Comparison of ENCODE assay signal across 17 mouse cellular contexts in genomic region chr11:62424525-62424924, GRCm38 (mm10). TPM values are rescaled to one million over a fixed set of nuclear protein-coding genes. Genes with fewer than 3 reads are reported as not detected.
DNase-seq lines count a peak whose midpoint lies in the region; ATAC-seq and TF ChIP-seq lines count a peak whose summit lies in the region.
"Had no signal": no experiment of that assay in that cellular context is flagged by ENCODE, and none has a peak within 500 bp of the region (broad histone marks: within the 10 kb centered on the region; RNA-seq: fewer than 3 reads in every experiment).

No protein-coding gene starts in this region.

- no peak overlapping the region for H3K9ac ChIP-seq in kidney, embryonic 15.5 days
- no peak overlapping the region for H3K9ac ChIP-seq in midbrain, postnatal 0 days (replicated peaks; ENCODE audit: low read length, poor library complexity, severe bottlenecking)
- H3K9ac ChIP-seq in midbrain, embryonic 11.5 days (ENCODE audit: low read length) = no peak overlapping the region
- no peak overlapping the region for H3K9ac ChIP-seq in stomach, postnatal 0 days (ENCODE audit: low read length)
- H3K9ac ChIP-seq: embryonic facial prominence, embryonic 15.5 days; neural tube, embryonic 15.5 days had no signal

- H3K4me1 ChIP-seq in kidney, embryonic 15.5 days = no peaks in the 10 kb centered on the region
- H3K4me1 ChIP-seq in midbrain, postnatal 0 days (ENCODE audit: insufficient read depth, low read length) = no peaks in the 10 kb centered on the region
- H3K4me1 ChIP-seq in midbrain, embryonic 11.5 days (ENCODE audit: control insufficient read depth, insufficient read depth, low read length) = no peaks in the 10 kb centered on the region
- H3K4me1 ChIP-seq in stomach, postnatal 0 days (replicated peaks; ENCODE audit: control insufficient read depth, insufficient read depth) = no peaks in the 10 kb centered on the region
- H3K4me1 ChIP-seq: embryonic facial prominence, embryonic 15.5 days; limb, embryonic 10.5 days; neural tube, embryonic 15.5 days had no signal

- H3K4me2 ChIP-seq in kidney, embryonic 15.5 days = no peak overlapping the region
- no peak overlapping the region for H3K4me2 ChIP-seq in midbrain, postnatal 0 days (ENCODE audit: low read depth, low read length, poor library complexity, severe bottlenecking)
- no peak overlapping the region for H3K4me2 ChIP-seq in midbrain, embryonic 11.5 days
- H3K4me2 ChIP-seq in stomach, postnatal 0 days (replicated peaks; ENCODE audit: low read depth) = no peak overlapping the region
- H3K4me2 ChIP-seq: embryonic facial prominence, embryonic 15.5 days; neural tube, embryonic 15.5 days had no signal

- H3K27ac ChIP-seq in kidney, embryonic 15.5 days = no peak overlapping the region
- H3K27ac ChIP-seq in midbrain, postnatal 0 days (ENCODE audit: low read depth, low read length) = no peak overlapping the region
- no peak overlapping the region for H3K27ac ChIP-seq in midbrain, embryonic 11.5 days (ENCODE audit: low read depth, low read length)
- no peak overlapping the region for H3K27ac ChIP-seq in stomach, postnatal 0 days (replicated peaks)
- H3K27ac ChIP-seq: embryonic facial prominence, embryonic 15.5 days; limb, embryonic 10.5 days; neural tube, embryonic 15.5 days had no signal

- peak; percentile 39; the same call in 1 of the 2 replicates for TF ChIP-seq CTCF in midbrain, postnatal 0 days (IDR thresholded peaks at IDR 0.05)
- TF ChIP-seq CTCF in stomach, postnatal 0 days (IDR thresholded peaks at IDR 0.05; ENCODE audit: low read depth) = peak; percentile 58

- H3K27me3 ChIP-seq in kidney, embryonic 15.5 days = no peaks in the 10 kb centered on the region
- H3K27me3 ChIP-seq in midbrain, postnatal 0 days (ENCODE audit: insufficient read depth, low read length) = no peaks in the 10 kb centered on the region
- no peaks in the 10 kb centered on the region for H3K27me3 ChIP-seq in midbrain, embryonic 11.5 days (ENCODE audit: control insufficient read depth, insufficient read depth, low read length)
- no peaks in the 10 kb centered on the region for H3K27me3 ChIP-seq in stomach, postnatal 0 days (ENCODE audit: control insufficient read depth, insufficient read depth, low read length)
- H3K27me3 ChIP-seq: embryonic facial prominence, embryonic 15.5 days; neural tube, embryonic 15.5 days had no signal

- ATAC-seq in kidney, embryonic 15.5 days (replicated peaks; ENCODE audit: low FRiP score) = no peak
- no peak for ATAC-seq in midbrain, postnatal 0 days (ENCODE audit: low FRiP score)
- no peak for ATAC-seq in midbrain, embryonic 11.5 days (ENCODE audit: low FRiP score)
- ATAC-seq in stomach, postnatal 0 days (ENCODE audit: low FRiP score, low TSS enrichment) = no peak
- ATAC-seq: forebrain, embryonic 14.5 days; midbrain, embryonic 16.5 days had no signal

- WGBS in kidney, embryonic 15.5 days = 79% methylated on average over 2 of the region's 2 CpGs
- WGBS in midbrain, postnatal 0 days = 68% methylated on average over 2 of the region's 2 CpGs
- WGBS in midbrain, embryonic 11.5 days = 89% methylated on average over 2 of the region's 2 CpGs
- WGBS in stomach, postnatal 0 days = 64% methylated on average over 2 of the region's 2 CpGs

- TF ChIP-seq EP300 in stomach, postnatal 0 days (optimal IDR thresholded peaks at IDR 0.05) = no peak

- no peaks in the 10 kb centered on the region for H3K9me3 ChIP-seq in kidney, embryonic 15.5 days (replicated peaks)
- no peaks in the 10 kb centered on the region for H3K9me3 ChIP-seq in midbrain, postnatal 0 days (ENCODE audit: low read length)
- H3K9me3 ChIP-seq in midbrain, embryonic 11.5 days (ENCODE audit: control insufficient read depth, low read length) = no peaks in the 10 kb centered on the region
- H3K9me3 ChIP-seq in stomach, postnatal 0 days (ENCODE audit: control insufficient read depth, low read length) = no peaks in the 10 kb centered on the region
- H3K9me3 ChIP-seq: embryonic facial prominence, embryonic 15.5 days; limb, embryonic 10.5 days; neural tube, embryonic 15.5 days had no signal

- no peak overlapping the region for H3K4me3 ChIP-seq in kidney, embryonic 15.5 days (replicated peaks)
- no peak overlapping the region for H3K4me3 ChIP-seq in midbrain, postnatal 0 days (ENCODE audit: low read depth, low read length)
- H3K4me3 ChIP-seq in midbrain, embryonic 11.5 days (ENCODE audit: low read depth, low read length) = no peak overlapping the region
- no peak overlapping the region for H3K4me3 ChIP-seq in stomach, postnatal 0 days (ENCODE audit: low read depth, low read length)
- H3K4me3 ChIP-seq: embryonic facial prominence, embryonic 15.5 days; limb, embryonic 10.5 days; neural tube, embryonic 15.5 days had no signal

- DNase-seq in cerebellum, postnatal 10 days = peak; percentile 9 to 20
- DNase-seq in cerebellum, adult 11-12 months = no peak
- peak; percentile 22 for DNase-seq in kidney, postnatal 14 days
- DNase-seq in midbrain, postnatal 0 days (ENCODE audit: low spot score) = peak; percentile 6
- no peak for DNase-seq in midbrain, embryonic 11.5 days (ENCODE audit: low spot score, missing footprints)
- no peak for DNase-seq in stomach, postnatal 0 days (ENCODE audit: low spot score)
- no peak for DNase-seq in cerebellum, adult 9-10 months
- DNase-seq: adrenal gland, postnatal 10 days; heart, postnatal 14 days; right cerebral cortex, postnatal 25 days; thymus, postnatal 14 days had no signal

- H3K36me3 ChIP-seq in kidney, embryonic 15.5 days = peaks cover 57% of the 10 kb centered on the region
- peaks cover 5% of the 10 kb centered on the region; the same call in 1 of the 2 replicates for H3K36me3 ChIP-seq in midbrain, postnatal 0 days (ENCODE audit: insufficient read depth, low read length)
- H3K36me3 ChIP-seq in midbrain, embryonic 11.5 days (ENCODE audit: control insufficient read depth, insufficient read depth, low read length) = peaks cover 3% of the 10 kb centered on the region; the same call in 1 of the 2 replicates
- H3K36me3 ChIP-seq in stomach, postnatal 0 days (ENCODE audit: control insufficient read depth, insufficient read depth, low read length) = peaks cover 6% of the 10 kb centered on the region; the same call in 1 of the 2 replicates

RNA-seq across cellular contexts. Expression of gene Pigl, which starts 33.7 kb away (rescaled TPM):
- polyA plus RNA-seq in kidney, embryonic 15.5 days (2015; fragmentation: Nextera tagmentation; extraction: Ambion mirVana) = 11.9 and 12.4 TPM in 2 replicates
- 6.7 and 7.5 TPM in 2 replicates for total RNA-seq in midbrain, postnatal 0 days (2014; rRNA removed)
- polyA plus RNA-seq in midbrain, postnatal 0 days (2015; fragmentation: Nextera tagmentation; extraction: Ambion mirVana) = 8.0 and 8.2 TPM in 2 replicates
- 15.4 and 15.9 TPM in 2 replicates for polyA plus RNA-seq in midbrain, embryonic 11.5 days (2014; fragmentation: Nextera tagmentation; extraction: Ambion mirVana)
- 5.6 and 5.8 TPM in 2 replicates for polyA plus RNA-seq in stomach, postnatal 0 days (2015; fragmentation: Nextera tagmentation; extraction: Ambion mirVana)

RNA-seq across cellular contexts. Expression of gene Ncor1, which starts 33.8 kb away (rescaled TPM):
- 168 and 172 TPM in 2 replicates for polyA plus RNA-seq in kidney, embryonic 15.5 days (2015; fragmentation: Nextera tagmentation; extraction: Ambion mirVana)
- total RNA-seq in midbrain, postnatal 0 days (2014; rRNA removed) = 128 and 135 TPM in 2 replicates
- 131 and 152 TPM in 2 replicates for polyA plus RNA-seq in midbrain, postnatal 0 days (2015; fragmentation: Nextera tagmentation; extraction: Ambion mirVana)
- 176 and 183 TPM in 2 replicates for polyA plus RNA-seq in midbrain, embryonic 11.5 days (2014; fragmentation: Nextera tagmentation; extraction: Ambion mirVana)
- 82.2 and 84.6 TPM in 2 replicates for polyA plus RNA-seq in stomach, postnatal 0 days (2015; fragmentation: Nextera tagmentation; extraction: Ambion mirVana)

Comparison
In these comparisons a context has a peak if more than half of its experiments do, and no peak if none do; other contexts are left out.
1. DNase-seq: peak in cerebellum, postnatal 10 days (2 of 2), kidney, postnatal 14 days (single experiment) and midbrain, postnatal 0 days (single experiment); none in cerebellum, adult 11-12 months (single experiment), midbrain, embryonic 11.5 days (single experiment), stomach, postnatal 0 days (single experiment) and cerebellum, adult 9-10 months (single experiment).